Mouse (Mus musculus): ENCODE results near the gene Galns.

- TF ChIP-seq CTCF (IDR thresholded peaks at IDR 0.05) (no peak), EP300 (IDR thresholded peaks at IDR 0.05) (no peak)
Measured at GRCm38 (mm10) chr8:122550995-122551264, 60.3 kb downstream of the Galns start.

All from lung, postnatal 0 days (tissue).